Mouse (Mus musculus) urinary bladder, postnatal 10 days (tissue): ENCODE measurements around the gene Cep83.
"Not testable (repeated sequence)": the region's sequence is repeated elsewhere in the genome, so short reads cannot be mapped to it uniquely, and the experiment has no call there.

Source experiments
- DNase-seq: peaks from one replicate; pipeline ENCODE4 v3.0.0; 2022; ENCODE audit warnings: low spot score

Cep83 gene

DNA sequence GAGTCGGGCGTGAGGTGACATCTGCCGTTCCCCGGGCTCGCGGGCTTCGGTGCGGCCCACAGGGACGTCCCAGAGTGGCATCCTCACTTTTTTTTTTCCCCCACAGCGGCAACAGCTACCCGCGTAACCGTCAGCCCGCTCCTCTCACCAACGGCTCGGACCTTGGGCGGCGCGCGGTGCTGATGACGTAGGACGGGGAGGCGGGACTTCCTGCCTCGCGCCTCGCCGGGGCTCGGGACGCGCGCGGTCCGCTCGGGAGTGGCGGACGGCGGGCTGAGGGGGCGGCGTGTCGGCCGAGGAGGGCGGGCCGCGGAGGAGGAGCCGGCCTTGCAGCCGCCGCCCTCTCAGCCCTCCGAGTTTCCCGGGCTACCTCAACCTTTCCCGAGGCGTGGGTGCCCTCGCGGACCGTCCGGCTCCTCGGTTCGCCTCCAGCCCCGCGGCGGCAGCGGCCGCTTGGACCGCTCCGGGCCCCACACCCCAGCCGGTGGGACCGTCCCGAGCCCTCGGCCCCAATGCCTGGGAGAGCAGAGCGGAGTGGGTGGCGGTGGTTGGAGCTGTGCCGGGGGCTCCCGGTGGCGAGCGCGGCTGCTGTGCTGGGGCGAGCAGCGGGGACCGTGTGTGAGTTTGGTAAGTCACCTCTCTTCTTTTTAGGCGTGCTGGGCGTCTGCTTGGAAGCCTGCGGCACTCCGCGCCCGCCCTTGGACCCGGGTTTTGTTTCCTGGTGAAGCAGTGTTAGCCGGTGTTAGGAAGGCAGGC is at the start of gene Cep83:
Gene Cep83, plus strand, starts transcription at position 235 of the 756 bp plus-strand sequence.
- peak; percentile 84 for DNase-seq

DNA sequence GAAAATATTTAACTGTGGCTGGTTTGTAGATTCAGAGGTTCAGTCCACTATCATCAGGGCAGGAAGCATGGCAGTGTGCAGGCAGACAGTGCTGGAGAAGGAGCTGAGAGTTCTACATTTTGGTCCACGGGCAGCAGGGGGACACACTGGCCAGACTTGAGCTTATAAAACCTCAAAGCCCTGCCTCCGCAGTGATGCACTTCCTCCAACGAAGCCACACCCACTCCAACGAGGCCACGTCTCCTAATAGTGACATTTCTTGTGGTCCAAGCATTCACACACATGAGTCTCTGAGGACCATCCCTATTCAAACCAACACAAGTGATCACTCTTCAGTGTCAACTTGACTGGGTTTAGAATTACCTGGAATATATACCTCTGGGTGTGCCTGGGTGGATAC is 49.2 kb upstream of the Cep83 start:
- no peak for DNase-seq

DNA sequence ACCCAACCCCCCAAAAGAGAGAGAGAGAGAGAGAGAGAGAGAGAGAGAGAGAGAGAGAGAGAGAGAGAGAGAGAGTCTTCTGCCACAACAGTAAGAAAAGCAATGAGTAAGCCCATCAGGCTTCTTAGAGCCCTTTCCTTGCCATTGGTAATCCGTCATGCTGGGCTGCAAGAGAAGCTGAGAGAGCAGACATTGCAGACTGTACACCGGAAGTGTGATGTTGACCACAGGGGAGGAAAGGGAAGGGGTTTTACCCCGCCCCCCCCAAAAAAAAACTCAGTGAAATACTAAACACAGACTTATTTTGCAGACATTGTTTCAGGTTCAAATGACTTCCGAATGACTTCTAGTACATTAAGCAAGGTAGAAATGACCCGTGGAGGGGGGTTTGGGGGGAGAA is 48.4 kb upstream of the Cep83 start:
- no peak for DNase-seq

DNA sequence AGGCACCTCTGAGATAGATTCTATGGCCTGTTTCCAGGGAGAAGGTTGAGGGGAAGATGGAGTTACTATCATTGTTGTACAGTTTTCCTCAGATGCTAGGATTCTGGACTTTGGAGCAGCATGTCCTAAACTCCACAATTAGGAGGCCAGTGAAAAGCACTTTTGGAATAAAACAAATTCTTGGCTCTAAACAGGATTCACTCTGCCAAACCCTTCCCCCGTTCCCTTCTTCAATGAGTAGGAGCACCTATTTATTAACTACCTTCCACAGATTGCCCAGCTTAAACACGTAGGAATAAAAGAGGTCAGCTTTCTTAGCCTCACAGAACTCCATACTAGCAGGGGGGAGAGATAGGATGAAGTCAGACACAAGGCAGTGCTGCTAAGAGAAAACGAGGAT is 24.4 kb upstream of the Cep83 start:
- DNase-seq = no peak

DNA sequence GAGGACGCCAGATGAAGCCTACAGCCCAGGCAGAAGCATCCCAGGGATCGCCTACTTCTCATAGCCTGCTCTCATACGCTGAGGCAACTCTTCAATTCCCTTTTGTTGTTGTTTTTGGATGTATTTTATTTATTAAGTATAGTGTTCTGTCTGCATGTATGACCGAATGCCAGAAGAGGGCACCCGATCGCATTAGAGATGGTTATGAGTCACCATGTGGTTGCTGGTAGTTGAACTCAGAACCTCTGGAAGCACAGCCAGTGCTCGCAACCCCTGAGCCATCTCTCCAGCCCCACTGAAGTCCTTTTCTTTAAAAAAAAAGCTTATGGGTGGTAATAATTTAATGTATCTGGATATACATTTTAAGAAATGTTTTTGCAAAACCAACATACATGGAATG is 24.0 kb upstream of the Cep83 start:
- DNase-seq = no peak

DNA sequence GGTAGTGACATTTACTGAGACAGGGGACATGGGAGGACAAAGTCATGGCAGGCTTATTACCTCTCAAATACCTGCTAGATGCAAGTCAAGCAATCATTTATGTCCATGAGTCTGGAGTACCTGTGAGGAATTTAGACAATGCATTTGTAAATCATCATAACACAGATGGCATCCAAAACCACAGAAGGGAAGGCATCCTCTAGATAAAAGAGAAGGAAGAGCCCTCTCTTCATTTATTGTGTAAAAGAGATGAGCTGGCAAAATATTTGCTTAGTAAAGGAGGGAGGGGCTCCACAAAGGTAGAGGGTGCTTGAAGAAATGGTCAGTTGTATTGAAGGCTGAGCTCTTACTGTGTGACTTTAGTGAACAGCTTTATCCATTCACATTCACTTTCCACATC is 20.3 kb upstream of the Cep83 start:
- no peak for DNase-seq

DNA sequence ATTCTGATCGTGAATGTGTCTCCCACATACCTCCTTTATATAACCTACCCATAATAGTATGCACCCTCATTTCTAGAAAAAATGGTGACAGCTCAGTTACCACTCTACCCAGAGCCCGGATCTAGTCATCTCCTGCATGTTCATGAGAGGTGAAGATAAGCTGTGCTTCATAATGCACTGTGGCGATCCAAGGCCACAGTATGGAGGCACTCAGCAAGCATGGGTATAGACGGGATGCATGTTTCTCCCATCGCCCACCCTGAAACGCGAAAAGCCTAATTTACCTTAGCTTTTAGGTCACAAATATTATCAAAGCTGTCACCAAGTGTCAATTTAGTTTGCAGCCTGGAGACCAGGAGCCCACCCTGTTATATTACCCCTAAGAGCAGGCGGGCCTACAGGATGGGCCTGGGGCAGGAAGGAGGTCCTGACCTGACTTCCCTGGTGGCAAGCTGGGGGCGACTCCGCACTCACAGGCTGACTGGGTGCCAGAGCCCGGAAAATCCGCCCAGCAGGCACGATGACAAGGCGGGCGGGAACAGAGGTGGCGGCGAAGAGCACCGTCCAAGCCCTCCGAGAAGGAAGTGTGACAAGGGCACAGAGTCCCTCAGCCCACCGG is 544 bp upstream of the Cep83 start:
- peak; percentile 21 for DNase-seq

DNA sequence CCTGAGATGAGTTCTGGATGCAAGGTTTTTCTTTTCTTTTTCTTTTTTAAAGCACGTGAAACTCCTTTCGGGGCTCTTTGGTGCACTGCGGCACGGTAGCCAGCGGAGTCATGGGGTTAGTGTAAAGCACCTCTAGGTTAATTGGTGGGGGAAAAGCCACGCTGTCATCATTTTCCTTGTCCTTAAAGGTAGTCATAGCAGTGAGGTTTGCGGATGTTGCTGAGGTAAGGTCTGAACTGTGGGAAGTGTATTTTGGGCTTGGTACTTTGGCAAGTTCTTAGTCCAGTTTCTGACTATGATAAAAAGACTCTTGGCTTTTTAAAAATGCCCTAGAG is 689 bp downstream of the Cep83 start:
- DNase-seq = no peak

DNA sequence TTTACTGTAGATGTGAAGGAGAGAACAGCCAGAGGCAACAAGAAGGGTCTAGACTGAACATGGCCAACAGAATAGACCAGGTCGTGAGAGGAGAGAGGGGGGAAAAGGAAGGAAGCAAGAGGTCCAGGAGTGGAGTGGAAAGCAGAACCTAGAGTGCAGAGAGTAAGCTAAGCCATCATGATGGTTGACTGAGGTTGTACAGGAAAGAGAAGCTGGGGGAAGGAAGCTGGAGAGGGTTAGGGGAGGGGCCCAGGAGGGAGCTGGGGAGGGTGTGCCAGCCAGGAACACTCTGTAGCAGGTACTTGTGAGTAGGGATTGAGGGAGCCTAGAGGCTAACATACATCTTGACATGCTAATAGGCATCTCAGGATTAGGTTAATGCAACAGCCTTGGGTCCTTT is 1.9 kb downstream of the Cep83 start:
- no peak for DNase-seq

DNA sequence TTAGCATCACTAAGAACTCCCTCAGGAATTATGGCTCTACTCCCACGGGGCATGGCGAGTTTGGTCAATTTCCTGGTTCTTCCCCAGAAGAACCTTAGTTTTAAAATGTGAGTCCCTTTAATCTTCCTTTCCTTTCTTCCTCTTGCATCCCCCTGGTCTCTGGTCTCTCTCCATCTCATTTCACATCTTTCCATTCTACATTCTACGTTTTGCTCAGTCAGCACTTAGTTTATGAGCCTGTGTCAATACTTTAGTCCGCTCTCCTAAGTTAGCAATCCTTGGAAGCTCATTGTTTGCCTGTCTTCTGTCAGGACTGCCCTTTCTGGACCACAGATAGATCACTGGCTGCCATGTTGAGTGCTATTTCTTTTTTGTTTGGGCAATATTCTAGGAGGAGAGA is 3.7 kb downstream of the Cep83 start:
- no peak for DNase-seq

DNA sequence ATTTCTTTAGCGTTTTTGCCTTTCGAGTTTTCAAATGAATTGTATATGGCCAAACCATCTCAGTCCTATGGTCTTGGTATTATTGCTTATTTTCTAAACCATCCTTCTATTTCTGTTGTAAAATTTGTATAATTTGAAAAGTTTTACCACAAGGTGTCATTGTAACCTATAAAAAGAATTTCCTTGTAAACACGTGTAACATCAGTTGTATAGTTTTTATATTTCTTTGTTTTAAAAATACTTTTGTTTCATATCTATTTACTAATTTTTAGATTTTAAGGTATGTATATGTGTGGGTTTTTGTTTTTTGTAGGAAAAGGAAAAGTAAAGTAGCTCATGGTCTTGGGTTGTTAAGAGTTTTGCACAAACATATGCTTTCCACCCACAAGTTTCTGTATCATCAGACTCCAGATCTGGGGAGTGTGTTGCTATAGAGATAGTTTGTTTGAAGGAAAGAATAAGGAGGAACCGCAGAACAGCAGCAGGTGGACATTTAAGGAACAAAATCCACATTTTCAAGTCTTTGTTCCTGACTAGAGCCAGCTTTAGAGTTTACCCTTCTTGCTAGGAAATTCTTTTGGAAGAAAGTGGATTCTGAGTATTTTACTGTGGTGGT is 17.3 kb downstream of the Cep83 start:
- DNase-seq = no peak

DNA sequence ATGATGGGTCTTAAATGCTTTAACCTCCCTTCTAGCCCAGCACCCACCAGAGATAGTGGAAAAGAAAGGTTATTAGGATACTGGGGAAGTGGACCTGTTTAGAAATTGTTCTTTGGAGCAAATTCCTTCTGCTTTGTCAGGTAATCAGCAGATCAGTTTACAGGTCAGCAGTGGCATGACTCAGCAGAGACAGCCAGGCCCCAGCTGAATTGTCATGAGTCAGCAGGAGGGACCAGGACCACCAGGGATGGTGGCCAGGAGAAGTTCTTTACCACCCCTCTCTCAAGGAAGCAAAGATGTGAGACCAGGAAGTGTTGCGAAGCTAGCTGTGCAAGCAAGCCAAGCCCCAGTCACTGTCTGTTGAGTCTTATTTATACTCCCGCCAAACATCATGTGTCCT is 18.2 kb downstream of the Cep83 start:
- DNase-seq = no peak

DNA sequence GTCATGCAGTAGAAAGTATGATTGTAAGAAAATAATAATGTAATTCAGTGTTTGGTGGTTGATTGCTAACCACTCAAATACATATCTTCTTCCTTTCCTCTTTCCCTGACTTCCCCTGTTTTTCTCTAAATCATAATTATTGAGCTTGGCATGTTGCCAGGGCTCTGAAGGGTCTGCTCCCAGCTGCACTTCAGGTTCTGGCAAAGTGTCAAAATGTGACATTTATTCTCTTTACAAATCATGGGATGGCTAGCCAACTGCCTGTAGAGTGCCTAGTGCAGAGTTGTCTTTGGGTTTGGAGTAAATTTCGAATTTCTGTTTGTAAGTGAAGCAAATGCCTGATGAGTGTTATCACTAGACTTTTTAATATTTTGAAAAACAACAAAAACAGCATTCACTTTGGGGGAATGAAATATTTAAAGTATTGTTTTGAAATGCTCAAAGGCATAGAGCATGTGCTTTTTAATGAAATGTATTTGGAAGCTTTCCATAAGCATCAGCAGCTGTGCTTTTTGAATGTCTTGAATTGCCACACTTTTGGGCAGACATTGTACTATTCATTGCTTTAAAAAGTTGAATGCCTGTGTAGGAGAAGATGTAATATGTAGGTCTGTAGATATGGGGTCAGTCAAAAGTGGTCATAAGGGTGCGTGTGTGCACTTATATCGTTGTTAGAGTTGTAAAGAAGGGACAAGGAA is 21.3 kb downstream of the Cep83 start:
- no peak for DNase-seq

DNA sequence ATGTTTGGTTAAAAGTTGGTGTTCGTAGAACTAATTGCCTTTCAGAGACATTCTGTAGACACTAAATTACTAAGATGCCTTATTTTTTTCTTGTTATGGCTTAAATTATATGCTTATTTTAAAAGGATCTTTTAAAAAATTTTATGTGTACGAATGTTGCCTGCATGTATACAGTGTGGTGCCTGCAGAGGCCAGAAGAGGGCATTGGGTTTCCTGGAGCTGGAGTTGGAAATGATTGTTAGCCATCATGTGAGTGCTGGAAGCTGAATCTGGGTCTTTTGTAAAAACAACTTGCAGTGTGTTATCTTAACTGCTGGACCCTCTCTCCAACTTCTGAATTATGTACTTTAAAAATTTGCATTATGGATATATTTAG is 21.9 kb downstream of the Cep83 start:
- no peak for DNase-seq

DNA sequence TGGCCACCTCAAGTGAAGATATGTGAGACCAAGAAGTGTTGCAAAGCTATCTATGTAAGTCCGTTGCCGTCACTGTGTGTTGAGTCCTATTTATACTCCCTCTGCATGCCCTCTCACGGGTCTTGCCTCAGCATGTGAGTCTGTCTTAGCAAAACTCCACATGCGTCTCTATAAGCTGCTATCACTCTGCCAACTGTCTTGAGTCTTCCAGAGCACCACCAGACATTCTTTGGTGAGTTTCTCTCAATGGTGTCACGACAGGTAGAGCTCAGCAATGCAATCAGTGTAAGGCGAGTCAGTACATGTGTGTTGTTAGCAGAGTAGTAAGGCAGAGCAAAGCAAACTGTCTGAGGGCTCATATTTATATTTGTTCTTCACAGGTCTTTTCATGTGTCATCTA is 31.8 kb downstream of the Cep83 start:
- no peak for DNase-seq

DNA sequence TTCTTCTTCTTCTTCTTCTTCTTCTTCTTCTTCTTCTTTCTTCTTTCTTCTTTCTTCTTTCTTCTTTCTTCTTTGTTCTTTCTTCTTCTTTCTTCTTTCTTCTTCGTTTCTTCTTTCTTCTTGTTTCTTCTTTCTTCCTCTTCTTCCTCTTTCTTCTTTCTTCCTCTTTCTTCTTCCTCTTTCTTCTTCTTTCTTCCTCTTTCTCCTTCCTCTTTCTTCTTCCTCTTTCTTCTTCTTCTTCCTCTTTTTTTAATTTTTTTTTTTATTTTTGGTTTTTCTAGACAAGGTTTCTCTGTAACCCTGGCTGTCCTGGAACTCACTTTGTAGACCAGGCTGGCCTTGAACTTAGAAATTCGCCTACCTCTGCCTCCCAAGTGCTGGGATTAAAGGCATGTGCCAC is 39.6 kb downstream of the Cep83 start:
- DNase-seq = not testable (repeated sequence)

DNA sequence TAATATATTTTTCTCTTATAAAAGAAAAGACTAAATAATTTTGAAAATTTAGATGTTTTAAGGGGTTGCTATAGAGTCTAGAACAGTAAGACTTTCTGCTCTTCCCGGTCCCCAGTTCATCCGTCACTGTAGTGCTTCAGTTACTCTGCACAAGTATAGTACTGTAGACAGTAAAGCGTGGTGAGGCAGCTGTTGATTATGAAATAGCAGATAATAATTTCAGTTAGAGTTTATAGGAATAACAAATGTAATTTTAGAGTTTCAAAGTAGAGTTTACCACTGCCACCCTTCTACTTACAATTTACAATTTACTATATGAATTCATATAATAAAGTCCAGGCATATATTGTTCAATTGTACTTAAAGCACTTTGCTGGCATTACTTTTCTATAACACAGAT is 42.0 kb downstream of the Cep83 start:
- DNase-seq = no peak

DNA sequence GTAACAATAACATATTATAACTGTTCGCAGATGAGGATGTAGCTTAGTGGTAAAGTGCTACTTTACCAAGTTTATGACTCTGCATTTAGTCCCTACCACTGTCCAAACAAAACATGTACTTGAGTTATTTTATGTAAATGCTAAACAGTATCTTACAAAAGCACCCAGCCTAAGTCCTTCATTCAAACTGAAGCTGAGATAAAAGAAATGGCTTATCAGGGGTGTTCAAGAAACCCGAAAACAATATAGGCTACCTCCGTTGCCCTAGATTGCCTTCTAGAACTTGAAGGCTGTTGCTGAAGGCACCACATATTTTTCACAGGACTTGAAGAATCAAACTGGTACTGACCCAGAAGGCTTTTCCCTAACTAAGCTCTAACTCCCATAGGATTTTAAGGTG is 46.4 kb downstream of the Cep83 start:
- DNase-seq = no peak

DNA sequence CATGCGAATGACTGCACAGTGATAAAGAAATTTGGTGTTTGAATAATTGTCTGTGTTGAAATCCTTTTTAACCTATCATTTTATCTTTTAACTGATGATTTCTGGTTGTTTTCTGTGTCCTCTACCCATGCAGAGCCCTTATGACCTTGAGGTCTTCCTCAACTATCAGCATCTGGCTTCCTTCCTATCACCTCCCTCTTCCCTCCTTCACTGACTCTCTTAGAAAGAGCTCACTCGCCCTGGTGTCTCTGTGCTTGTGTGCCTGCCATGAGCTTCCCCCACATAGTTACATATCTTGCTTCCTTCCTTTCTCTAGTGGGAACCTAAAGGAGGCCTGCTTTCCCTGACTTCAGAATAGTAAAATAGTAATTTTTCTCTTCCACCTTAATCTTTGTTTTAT is 51.8 kb downstream of the Cep83 start:
- no peak for DNase-seq

DNA sequence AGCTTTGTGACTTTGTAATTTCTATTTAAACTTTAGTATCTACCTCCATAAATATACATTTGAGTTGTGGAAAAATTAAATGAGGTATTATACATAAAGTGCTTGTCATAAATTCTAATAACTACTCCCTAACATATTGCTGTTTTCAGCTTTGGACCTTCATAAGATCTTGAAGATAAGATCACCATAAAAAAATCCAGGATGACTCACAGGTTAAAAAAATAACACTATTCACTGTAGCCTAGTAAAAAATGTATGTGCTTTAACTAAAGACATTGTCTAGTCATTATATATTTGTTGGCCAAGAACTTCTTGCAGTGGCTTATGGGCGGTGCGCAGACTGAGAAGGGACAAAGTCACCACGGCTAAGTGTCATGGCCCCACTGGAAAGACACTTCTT is 53.0 kb downstream of the Cep83 start:
- DNase-seq = no peak

DNA sequence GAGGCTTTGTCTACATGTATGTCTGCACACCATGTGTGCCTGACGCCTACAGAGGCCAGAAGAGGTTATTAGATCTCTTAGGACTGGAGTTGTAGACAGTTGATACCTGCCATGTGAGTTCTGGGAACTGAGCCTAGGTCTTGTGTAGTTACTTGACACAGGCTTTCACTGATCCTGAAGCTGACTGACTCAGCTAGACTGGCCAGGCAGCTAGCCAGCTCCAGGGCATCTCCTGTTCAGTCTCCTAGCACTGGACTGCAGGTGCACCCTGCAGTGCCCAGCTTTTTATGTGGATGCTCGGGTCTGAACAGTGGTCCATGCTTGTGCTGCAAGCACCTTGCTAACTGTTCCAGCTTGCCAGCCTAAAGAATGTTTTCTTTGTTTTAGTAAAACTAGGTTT is 58.6 kb downstream of the Cep83 start:
- no peak for DNase-seq

DNA sequence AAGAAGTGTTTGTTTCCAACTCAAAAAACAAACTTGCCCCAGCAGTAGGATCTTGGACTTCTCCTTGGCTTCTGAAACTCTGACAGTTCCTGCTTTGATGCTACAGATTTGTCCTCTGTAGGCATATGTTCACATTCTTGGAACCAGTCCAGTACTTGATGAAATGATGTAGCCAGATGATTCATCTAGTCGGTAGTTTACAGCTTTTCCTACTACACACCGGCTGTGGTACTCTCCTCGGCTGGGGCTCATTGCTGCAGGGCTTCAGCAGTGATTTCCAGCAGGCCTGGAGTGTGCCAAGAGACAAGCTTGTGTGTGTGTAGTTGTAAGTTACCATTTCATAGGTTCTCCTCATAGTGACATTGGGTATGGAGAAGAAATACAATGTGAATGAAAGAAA is 83.0 kb downstream of the Cep83 start:
- no peak for DNase-seq

DNA sequence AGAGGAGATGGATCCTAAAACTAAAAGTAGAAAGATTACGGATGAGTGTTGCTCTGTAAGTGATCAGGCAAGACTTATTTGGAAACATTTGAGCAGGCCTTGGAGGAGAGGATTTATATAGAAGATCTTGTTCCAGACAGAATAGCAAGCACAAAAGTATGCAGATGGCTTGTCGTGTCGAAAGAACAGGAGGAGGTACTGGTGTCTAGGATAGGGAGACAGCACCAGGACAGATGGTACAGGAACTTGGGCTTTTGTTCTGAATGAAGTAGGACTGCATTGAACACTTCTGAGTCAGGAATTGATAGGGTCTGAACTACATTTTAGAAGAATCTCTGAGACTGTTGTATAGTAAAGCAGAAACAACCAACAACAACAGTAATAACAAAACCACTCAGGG is 89.1 kb downstream of the Cep83 start:
- no peak for DNase-seq
